Mouse (Mus musculus) CD4-positive, CD25-positive, alpha-beta regulatory T cell, adult 4 months (primary cell): Measurements from ENCODE around the gene Iqschfp. TPM values are rescaled to one million over a fixed set of nuclear protein-coding genes. Genes with fewer than 3 reads are reported as not detected.
"Not testable (repeated sequence)": the region's sequence is repeated elsewhere in the genome, so short reads cannot be mapped to it uniquely, and the experiment has no call there.

Experiments used
- ATAC-seq: one replicate; pipeline ENCODE4 v1.8.0; 2017
- polyA plus RNA-seq, 2 experiments: library from polyadenylated mRNA; unstranded; fragments of 100-300 nt; shearing (Covaris generic); gene quantifications; one replicate each; pipeline ENCODE4 v1.2.1; 2017

The Iqschfp gene
- polyA plus RNA-seq, 2 experiments from 2014 or later, result not detected

DNA sequence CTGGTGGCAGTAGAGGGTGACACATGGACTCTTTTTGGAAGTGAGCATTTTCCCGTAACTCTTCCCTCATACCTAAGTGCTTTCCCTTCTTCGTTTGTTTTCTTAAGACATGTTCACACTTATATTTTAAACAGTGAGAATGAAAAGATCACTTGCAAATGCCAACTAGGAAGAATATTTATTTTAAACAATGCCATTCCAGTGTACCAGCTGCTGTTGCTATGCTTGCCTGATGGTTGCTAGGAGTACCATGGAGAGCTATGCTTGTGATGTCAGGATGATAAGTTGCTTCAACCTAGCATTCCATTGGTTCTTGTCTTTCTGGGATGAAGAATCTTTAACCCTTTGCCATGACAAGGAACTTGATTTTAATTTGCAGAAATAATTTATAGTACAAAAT is 193.0 kb downstream of the Iqschfp start:
- ATAC-seq, result no peak

GRCm38 (mm10) chr3:68092108-68092507 is 200.1 kb downstream of the Iqschfp start:
- ATAC-seq, result no peak

DNA sequence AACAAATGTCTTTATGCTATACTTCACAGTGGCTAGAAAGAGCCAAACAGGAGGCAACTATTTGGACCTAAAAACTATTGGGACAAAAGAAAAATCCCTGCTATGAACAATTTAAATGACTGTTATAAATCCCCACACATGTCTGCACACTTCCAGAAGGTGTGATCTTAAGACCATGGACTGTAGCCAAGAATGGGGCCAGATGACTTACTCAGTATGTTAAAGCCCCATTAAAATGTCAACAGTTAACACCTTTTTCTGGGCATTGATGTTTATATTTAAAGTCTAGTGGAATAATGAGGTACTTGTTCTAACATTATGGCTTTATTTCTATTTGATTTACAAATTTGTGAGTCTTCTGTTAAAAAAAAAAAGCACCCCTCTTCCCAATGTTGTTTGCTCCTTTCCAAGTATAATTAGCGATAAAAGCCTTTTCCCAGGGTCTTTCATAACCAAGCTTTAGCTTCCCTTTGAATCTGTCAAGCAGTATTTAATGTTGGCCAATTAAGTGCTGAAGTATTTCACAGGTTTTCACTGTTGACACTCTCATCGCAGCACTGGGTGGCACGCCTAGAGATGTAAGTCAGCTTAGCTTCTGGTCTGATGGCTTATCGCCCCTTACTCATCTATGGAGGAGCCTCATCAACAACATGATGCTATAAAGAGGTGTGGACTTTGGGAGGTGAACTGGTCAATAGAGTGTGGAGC is 204.8 kb downstream of the Iqschfp start:
- no peak for ATAC-seq

DNA sequence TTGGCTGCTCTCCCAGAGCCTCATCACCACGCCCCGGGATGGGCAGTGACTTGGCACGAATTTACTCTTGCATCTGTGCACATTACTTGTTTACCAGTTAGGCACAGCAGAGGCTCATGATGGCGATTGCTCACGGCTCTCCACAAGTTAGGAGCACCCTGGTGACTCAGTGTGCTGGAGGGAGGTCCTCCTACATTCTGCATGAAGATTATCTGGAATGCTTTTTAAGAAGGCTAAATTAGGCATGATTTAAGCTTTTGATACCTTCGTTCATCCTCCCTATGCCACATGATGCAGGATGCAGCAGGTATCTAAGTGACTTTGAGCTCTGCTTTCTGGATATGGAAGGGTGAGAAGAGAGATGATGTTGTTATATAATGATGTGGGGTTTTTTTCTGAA is 207.5 kb downstream of the Iqschfp start:
- not testable (repeated sequence) for ATAC-seq

- ATAC-seq, result no peak
Measured at GRCm38 (mm10) chr3:68101343-68101742, 209.3 kb downstream of the Iqschfp start.

- ATAC-seq, result no peak
Measured at GRCm38 (mm10) chr3:68105081-68105685, 213.2 kb downstream of the Iqschfp start.

GRCm38 (mm10) chr3:68121338-68121737 is 229.3 kb downstream of the Iqschfp start:
- ATAC-seq, result no peak

DNA sequence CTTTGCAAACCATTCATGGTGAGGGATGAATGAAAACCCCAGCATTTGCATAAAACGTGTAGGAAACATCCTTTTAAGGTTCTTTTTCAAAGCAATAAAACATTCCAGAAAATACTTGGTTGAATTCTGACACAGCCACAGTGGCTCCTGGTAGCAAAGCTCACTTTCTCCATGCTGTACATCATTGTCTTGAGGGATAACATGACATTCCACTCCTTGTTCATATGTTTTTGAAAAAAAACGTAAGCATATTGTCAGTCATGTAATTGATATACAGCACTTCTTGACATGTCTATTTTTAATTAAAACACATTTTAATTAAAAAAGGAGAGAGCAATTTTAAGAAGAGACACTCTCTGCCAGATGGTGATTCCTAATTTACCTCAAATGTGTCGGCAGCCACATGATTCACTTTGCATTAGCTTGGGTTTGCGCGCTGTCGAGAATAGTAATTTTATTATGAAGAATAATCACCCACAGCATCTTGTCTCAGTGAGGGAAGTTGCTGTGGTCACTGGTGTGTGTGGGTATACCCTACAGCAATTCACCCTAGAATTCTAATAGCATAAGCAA is 234.3 kb downstream of the Iqschfp start:
- no peak for ATAC-seq

DNA sequence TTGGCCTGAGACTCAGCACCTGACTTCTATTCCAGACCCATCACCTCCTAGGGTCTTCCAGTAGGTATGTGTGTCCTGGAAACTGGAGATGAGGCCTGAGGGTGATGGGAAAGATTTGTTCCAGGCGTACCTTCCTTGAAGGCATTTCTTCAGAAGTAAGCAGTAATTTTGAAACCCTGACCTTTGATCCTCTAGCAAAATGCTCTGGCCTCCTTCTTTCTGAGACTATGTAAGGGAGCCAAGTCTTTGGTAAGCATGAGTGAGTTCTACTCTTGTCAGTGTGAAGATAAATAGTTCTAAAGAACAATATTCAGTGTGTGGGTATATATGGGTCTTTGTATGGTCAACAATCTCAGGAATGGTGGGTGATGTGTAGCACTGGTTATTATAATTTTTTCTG is 238.4 kb downstream of the Iqschfp start:
- no peak for ATAC-seq

GRCm38 (mm10) chr3:68138833-68139627 is 247.0 kb downstream of the Iqschfp start:
- ATAC-seq, result no peak

- no peak for ATAC-seq
Measured at GRCm38 (mm10) chr3:68150688-68151087, 258.7 kb downstream of the Iqschfp start.

- ATAC-seq, result no peak
Measured at GRCm38 (mm10) chr3:68160175-68160574, 268.1 kb downstream of the Iqschfp start.

DNA sequence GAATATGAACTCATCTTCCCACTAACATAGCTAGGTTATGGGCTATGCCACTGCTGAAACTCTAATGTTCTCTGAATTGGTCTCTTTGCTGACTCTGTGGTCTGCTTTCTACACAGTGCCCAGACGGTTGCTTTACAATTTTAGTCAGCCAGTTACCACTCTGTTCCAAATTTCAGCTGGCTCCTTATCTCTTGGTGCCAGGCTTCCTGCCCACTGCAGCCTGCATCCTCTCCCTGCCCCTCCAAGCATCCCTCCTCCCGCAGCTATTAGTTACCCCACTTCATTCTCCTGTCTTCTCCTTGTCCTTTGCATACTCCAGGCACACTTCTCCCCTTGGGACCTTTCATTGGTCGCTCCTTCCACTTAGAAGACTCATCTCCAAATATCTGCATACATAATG is 268.7 kb downstream of the Iqschfp start:
- no peak for ATAC-seq

DNA sequence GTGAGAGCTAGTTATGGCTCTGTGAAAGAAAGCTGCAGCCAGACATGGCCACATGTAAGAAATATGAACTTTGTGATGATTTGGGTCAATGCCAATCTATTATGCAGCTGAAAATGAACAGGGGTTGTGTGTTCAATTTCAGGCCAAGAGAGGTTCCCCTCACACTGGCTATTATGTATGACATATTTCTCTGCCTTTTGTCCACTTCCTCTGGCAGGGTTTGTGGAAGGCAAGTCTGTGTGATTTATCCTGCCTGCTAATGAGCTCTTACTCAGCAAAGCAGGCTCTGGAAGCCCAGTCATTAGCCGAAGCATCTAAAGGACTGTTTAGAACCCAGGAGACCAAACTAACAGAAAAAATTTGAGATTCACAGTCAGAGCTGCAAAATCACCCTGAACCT is 286.2 kb downstream of the Iqschfp start:
- no peak for ATAC-seq

GRCm38 (mm10) chr3:68187471-68187870 is 295.4 kb downstream of the Iqschfp start:
- ATAC-seq, result no peak

- no peak for ATAC-seq
Measured at GRCm38 (mm10) chr3:68189100-68189499, 297.1 kb downstream of the Iqschfp start.

- no peak for ATAC-seq
Measured at GRCm38 (mm10) chr3:68196933-68197332, 304.9 kb downstream of the Iqschfp start.

GRCm38 (mm10) chr3:68201214-68201613 is 309.2 kb downstream of the Iqschfp start:
- no peak for ATAC-seq

DNA sequence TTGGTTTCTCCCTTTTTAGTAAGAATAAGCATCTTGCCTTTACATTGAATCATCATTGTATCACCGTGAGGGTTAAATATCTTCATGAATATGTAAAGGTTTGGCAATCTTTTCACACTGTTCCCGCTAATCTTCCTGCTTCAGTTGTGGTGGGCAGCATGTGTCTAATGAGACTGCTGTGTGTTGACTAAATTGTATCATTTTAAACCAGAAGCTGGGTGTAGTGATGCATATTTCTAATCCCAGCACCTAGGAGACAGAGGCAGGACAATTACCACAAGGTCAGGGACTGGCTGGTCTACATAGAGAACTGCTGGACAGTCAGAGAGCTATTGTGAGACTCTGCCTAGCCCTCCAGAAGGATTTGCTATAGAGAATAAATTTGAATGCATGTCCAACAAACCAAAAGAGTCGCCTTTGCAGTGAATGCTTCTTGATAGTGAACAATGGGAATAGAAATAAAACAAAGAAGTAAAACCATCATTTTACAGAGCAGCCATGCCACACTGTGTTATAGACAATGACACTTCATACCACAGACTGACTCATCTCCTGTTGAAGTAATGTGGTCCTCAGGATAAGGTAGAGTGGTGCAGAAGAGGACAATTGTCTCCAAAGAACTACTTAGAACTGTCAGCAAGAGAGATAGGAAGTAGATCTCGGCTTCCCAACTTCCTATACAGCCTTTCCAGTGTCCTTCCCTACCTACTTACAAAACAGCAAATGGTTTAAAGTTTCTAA is 310.3 kb downstream of the Iqschfp start:
- ATAC-seq, result no peak

DNA sequence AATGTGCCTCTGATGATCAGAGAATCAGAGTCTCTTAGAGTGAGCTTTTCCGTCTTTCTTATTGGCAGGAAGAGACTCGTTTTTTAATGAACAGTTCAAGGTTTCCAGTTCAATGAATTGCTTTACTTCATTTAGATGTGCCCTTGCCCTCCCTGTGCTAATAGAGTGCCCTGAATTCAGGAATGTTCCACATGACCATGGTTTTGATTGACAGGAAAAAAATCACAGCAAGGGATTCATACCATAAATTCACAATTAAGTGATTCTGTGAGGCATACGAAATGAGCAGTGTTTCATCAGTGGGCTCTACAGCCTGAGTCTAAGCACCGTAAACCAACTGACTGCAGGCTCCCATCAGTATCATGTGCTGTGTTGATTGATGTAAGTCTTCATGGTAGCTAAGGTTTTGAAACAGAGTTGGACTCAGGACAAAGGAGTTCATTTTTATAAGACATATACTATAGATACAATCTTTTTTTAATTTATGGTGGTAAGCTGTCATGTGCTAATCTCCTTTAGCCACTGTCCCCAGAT is 312.0 kb downstream of the Iqschfp start:
- no peak for ATAC-seq

GRCm38 (mm10) chr3:68210422-68210821 is 318.4 kb downstream of the Iqschfp start:
- ATAC-seq, result no peak

GRCm38 (mm10) chr3:68221452-68221851 is 329.4 kb downstream of the Iqschfp start:
- ATAC-seq, result no peak
